Mouse (Mus musculus): Measurements from ENCODE around the gene Ubtfl1. TPM values are rescaled to one million over a fixed set of nuclear protein-coding genes. Genes with fewer than 3 reads are reported as not detected.

Gene Ubtfl1
- polyA plus RNA-seq, 1 experiment from 2014 or later: not detected

Small RNA genes lying within 50 kb of the gene (microRNA-seq; reads per million reads assigned to microRNA genes)
- gene Gm22854: not detected

Other genes starting within 250 kb of the Ubtfl1 start
- 115 and 132 TPM in 2 replicates for gene Chordc1, start 112.3 kb upstream of the Ubtfl1 start, polyA plus RNA-seq (2015; fragmentation: Nextera tagmentation; extraction: Ambion mirVana)
- gene Naalad2, start 1.4 kb upstream of the Ubtfl1 start, polyA plus RNA-seq (2015; fragmentation: Nextera tagmentation; extraction: Ambion mirVana): 2.0 and 2.4 TPM in 2 replicates
- gene Mbd3l2, start 26.2 kb downstream of the Ubtfl1 start, polyA plus RNA-seq (2015; fragmentation: Nextera tagmentation; extraction: Ambion mirVana): 0.09 and 0.20 TPM in 2 replicates
- gene Zfp558, start 73.8 kb downstream of the Ubtfl1 start, polyA plus RNA-seq (2015; fragmentation: Nextera tagmentation; extraction: Ambion mirVana): 49.4 and 50.9 TPM in 2 replicates
- not detected in 2 replicates for gene Mbd3l1, start 73.9 kb downstream of the Ubtfl1 start, polyA plus RNA-seq (2015; fragmentation: Nextera tagmentation; extraction: Ambion mirVana)

Measured in midbrain, embryonic 16.5 days (tissue).